Mouse (Mus musculus): ENCODE results near the gene Adamts16. TPM values are rescaled to one million over a fixed set of nuclear protein-coding genes. Genes with fewer than 3 reads are reported as not detected.

Gene Adamts16
- polyA plus RNA-seq, 1 experiment: 0.13 TPM

GRCm38 (mm10) chr13:70729996-70730395 is 111.6 kb downstream of the Adamts16 start:
- DNase-seq: no peak
- Histone ChIP-seq H3K27me3 (ENCODE audit: control insufficient read depth, insufficient read depth, low read length) (no peaks in the 10 kb centered on the region), H3K36me3 (ENCODE audit: control insufficient read depth, insufficient read depth, low read length) (no peaks in the 10 kb centered on the region), H3K4me1 (replicated peaks; ENCODE audit: control insufficient read depth, insufficient read depth, low read length) (no peaks in the 10 kb centered on the region), H3K4me3 (ENCODE audit: control insufficient read depth, insufficient read depth, low read length) (no peak overlapping the region), H3K27ac (ENCODE audit: control insufficient read depth, insufficient read depth, low read length) (no peak overlapping the region)
- no peak for TF ChIP-seq CTCF (IDR thresholded peaks at IDR 0.05; ENCODE audit: borderline replicate concordance, control insufficient read depth, extremely low read depth, insufficient read depth, low read length, poor library complexity)
- TF ChIP-seq POLR2A (IDR thresholded peaks at IDR 0.05; ENCODE audit: control insufficient read depth, extremely low read depth, insufficient read depth, low read length, poor library complexity): no peak
- 50% methylated on average over 5 of the region's 5 CpGs for WGBS

DNA sequence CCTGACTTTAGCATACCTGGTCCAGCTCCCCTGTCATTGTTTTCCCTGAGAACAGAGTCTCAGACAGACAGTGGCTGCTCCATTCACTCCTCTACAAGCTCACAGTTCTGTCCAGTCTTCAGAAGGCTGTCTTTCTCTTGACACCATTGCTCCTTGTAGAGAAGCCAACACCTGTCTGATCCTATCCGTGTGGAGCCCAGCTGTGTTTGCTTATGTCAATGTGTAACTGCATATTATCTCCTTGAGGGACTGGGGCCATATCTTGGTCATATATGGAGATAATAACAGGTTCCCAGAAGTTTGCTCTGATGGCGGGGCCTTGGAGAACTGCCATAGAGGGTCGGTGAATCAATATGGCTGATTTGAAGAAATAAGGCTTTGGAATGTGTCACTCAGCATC is 115.4 kb downstream of the Adamts16 start:
- no peak overlapping the region for H3K4me3 ChIP-seq (ENCODE audit: control insufficient read depth, insufficient read depth, low read length)
- H3K27me3 ChIP-seq (ENCODE audit: control insufficient read depth, insufficient read depth, low read length): no peaks in the 10 kb centered on the region
- H3K36me3 ChIP-seq (ENCODE audit: control insufficient read depth, insufficient read depth, low read length): no peaks in the 10 kb centered on the region
- DNase-seq: no peak
- no peak overlapping the region for H3K27ac ChIP-seq (ENCODE audit: control insufficient read depth, insufficient read depth, low read length)
- TF ChIP-seq POLR2A (IDR thresholded peaks at IDR 0.05; ENCODE audit: control insufficient read depth, extremely low read depth, insufficient read depth, low read length, poor library complexity) (no peak), CTCF (IDR thresholded peaks at IDR 0.05; ENCODE audit: borderline replicate concordance, control insufficient read depth, extremely low read depth, insufficient read depth, low read length, poor library complexity) (no peak)
- 92% methylated on average over 3 of the region's 3 CpGs for WGBS
- H3K4me1 ChIP-seq (replicated peaks; ENCODE audit: control insufficient read depth, insufficient read depth, low read length): no peaks in the 10 kb centered on the region

DNA sequence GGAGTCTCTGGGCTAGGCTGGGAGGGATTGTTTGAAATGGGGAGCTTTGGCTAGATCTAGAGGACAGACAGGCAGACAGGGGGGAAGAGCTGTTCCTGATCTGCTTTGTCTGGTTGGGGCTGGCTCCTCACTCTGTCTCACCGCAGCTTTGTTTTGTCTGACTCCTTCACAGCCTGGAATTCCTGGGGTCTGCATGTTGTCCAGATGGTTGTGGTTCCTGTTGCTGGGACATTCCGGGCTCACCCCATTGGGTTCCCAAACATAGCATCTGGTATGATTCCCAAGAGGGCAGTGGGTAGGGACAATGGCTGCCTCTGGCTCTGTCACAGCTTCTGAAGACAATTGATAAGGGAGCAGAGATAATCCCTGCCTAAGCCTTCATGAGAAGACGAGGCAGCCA is 117.0 kb downstream of the Adamts16 start:
- TF ChIP-seq POLR2A (IDR thresholded peaks at IDR 0.05; ENCODE audit: control insufficient read depth, extremely low read depth, insufficient read depth, low read length, poor library complexity): no peak
- TF ChIP-seq CTCF (IDR thresholded peaks at IDR 0.05; ENCODE audit: borderline replicate concordance, control insufficient read depth, extremely low read depth, insufficient read depth, low read length, poor library complexity): no peak
- 65% methylated on average over 3 of the region's 3 CpGs for WGBS
- DNase-seq: no peak

GRCm38 (mm10) chr13:70724108-70724622 is 117.4 kb downstream of the Adamts16 start:
- no peak overlapping the region for H3K27ac ChIP-seq (ENCODE audit: control insufficient read depth, insufficient read depth, low read length)
- TF ChIP-seq CTCF (IDR thresholded peaks at IDR 0.05; ENCODE audit: borderline replicate concordance, control insufficient read depth, extremely low read depth, insufficient read depth, low read length, poor library complexity) (no peak), POLR2A (IDR thresholded peaks at IDR 0.05; ENCODE audit: control insufficient read depth, extremely low read depth, insufficient read depth, low read length, poor library complexity) (no peak)
- DNase-seq: no peak
- no peaks in the 10 kb centered on the region for H3K36me3 ChIP-seq (ENCODE audit: control insufficient read depth, insufficient read depth, low read length)
- H3K4me3 ChIP-seq (ENCODE audit: control insufficient read depth, insufficient read depth, low read length): no peak overlapping the region
- 71% methylated on average over 2 of the region's 2 CpGs for WGBS
- no peaks in the 10 kb centered on the region for H3K27me3 ChIP-seq (ENCODE audit: control insufficient read depth, insufficient read depth, low read length)
- no peaks in the 10 kb centered on the region for H3K4me1 ChIP-seq (replicated peaks; ENCODE audit: control insufficient read depth, insufficient read depth, low read length)

More for the DNA sequence above, 117.0 kb downstream of the Adamts16 start:
- H3K4me3 ChIP-seq (ENCODE audit: control insufficient read depth, insufficient read depth, low read length): no peak overlapping the region
- H3K4me1 ChIP-seq (replicated peaks; ENCODE audit: control insufficient read depth, insufficient read depth, low read length): no peaks in the 10 kb centered on the region
- no peaks in the 10 kb centered on the region for H3K36me3 ChIP-seq (ENCODE audit: control insufficient read depth, insufficient read depth, low read length)
- no peak overlapping the region for H3K27ac ChIP-seq (ENCODE audit: control insufficient read depth, insufficient read depth, low read length)
- H3K27me3 ChIP-seq (ENCODE audit: control insufficient read depth, insufficient read depth, low read length): no peaks in the 10 kb centered on the region

DNA sequence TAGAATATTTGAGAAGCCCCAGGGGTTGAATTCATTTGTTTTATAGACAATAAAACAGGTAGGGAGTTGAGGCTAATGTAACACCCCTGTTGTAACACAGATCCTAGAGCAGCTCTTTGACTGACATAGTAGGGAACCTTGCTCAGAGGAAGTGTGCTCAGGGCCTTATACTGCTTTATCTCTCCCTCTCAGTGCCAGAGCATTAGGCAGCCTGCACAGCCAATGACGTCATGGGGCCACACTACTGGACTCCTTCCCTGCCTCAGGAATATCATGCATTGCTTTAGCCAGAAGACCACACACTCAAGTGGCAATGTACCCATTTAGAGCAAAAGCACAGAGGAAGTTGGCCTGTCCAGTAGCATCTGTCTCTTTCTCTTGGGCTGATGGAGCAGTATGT is 121.6 kb downstream of the Adamts16 start:
- 58% methylated on average over 1 of the region's 1 CpGs for WGBS

GRCm38 (mm10) chr13:70718814-70719213 is 122.8 kb downstream of the Adamts16 start:
- TF ChIP-seq POLR2A (IDR thresholded peaks at IDR 0.05; ENCODE audit: control insufficient read depth, extremely low read depth, insufficient read depth, low read length, poor library complexity) (no peak), CTCF (IDR thresholded peaks at IDR 0.05; ENCODE audit: borderline replicate concordance, control insufficient read depth, extremely low read depth, insufficient read depth, low read length, poor library complexity) (no peak)
- H3K36me3 ChIP-seq (ENCODE audit: control insufficient read depth, insufficient read depth, low read length): no peaks in the 10 kb centered on the region
- DNase-seq: no peak
- 80% methylated on average over 2 of the region's 2 CpGs for WGBS
- no peaks in the 10 kb centered on the region for H3K4me1 ChIP-seq (replicated peaks; ENCODE audit: control insufficient read depth, insufficient read depth, low read length)
- H3K27ac ChIP-seq (ENCODE audit: control insufficient read depth, insufficient read depth, low read length): no peak overlapping the region
- no peaks in the 10 kb centered on the region for H3K27me3 ChIP-seq (ENCODE audit: control insufficient read depth, insufficient read depth, low read length)
- H3K4me3 ChIP-seq (ENCODE audit: control insufficient read depth, insufficient read depth, low read length): no peak overlapping the region

More for the DNA sequence above, 121.6 kb downstream of the Adamts16 start:
- no peak overlapping the region for H3K4me3 ChIP-seq (ENCODE audit: control insufficient read depth, insufficient read depth, low read length)
- no peak overlapping the region for H3K27ac ChIP-seq (ENCODE audit: control insufficient read depth, insufficient read depth, low read length)
- no peaks in the 10 kb centered on the region for H3K27me3 ChIP-seq (ENCODE audit: control insufficient read depth, insufficient read depth, low read length)
- no peaks in the 10 kb centered on the region for H3K4me1 ChIP-seq (replicated peaks; ENCODE audit: control insufficient read depth, insufficient read depth, low read length)
- no peaks in the 10 kb centered on the region for H3K36me3 ChIP-seq (ENCODE audit: control insufficient read depth, insufficient read depth, low read length)
- no peak for DNase-seq
- TF ChIP-seq POLR2A (IDR thresholded peaks at IDR 0.05; ENCODE audit: control insufficient read depth, extremely low read depth, insufficient read depth, low read length, poor library complexity): no peak
- TF ChIP-seq CTCF (IDR thresholded peaks at IDR 0.05; ENCODE audit: borderline replicate concordance, control insufficient read depth, extremely low read depth, insufficient read depth, low read length, poor library complexity): no peak

DNA sequence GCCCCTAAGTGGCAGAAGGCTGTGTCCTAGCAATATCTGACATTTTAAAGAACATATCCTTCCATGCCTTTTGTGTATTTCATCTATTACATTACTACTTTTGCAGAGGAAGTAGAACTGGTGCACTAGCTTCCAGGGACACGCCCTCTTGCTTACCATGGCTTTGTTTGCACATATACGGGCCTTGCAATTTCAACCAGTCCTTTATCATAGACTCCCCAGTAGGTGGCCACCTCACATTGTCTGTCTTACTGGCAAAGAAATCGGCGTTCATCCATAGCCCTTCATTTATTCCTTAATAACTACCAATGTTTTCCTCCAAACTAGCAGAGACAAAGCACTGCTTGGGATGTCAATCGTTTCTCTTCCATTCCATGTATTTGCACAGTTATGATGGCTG is 125.6 kb downstream of the Adamts16 start:
- Histone ChIP-seq H3K36me3 (ENCODE audit: control insufficient read depth, insufficient read depth, low read length) (no peaks in the 10 kb centered on the region), H3K27ac (ENCODE audit: control insufficient read depth, insufficient read depth, low read length) (no peak overlapping the region), H3K4me3 (ENCODE audit: control insufficient read depth, insufficient read depth, low read length) (no peak overlapping the region), H3K27me3 (ENCODE audit: control insufficient read depth, insufficient read depth, low read length) (no peaks in the 10 kb centered on the region), H3K4me1 (replicated peaks; ENCODE audit: control insufficient read depth, insufficient read depth, low read length) (no peaks in the 10 kb centered on the region)
- WGBS: 73% methylated on average over 5 of the region's 5 CpGs
- TF ChIP-seq CTCF (IDR thresholded peaks at IDR 0.05; ENCODE audit: borderline replicate concordance, control insufficient read depth, extremely low read depth, insufficient read depth, low read length, poor library complexity): no peak
- TF ChIP-seq POLR2A (IDR thresholded peaks at IDR 0.05; ENCODE audit: control insufficient read depth, extremely low read depth, insufficient read depth, low read length, poor library complexity): no peak
- DNase-seq: no peak

Data from thymus, adult 2 months (tissue).